Mouse (Mus musculus): ENCODE data around the gene Ncor2. TPM values are rescaled to one million over a fixed set of nuclear protein-coding genes. Genes with fewer than 3 reads are reported as not detected.
A peak's percentile ranks its signal among the peaks of the same experiment; 100 is the strongest.

Ncor2 gene
- polyA plus RNA-seq, 1 experiment from 2014 or later, result 36.5 TPM

GRCm38 (mm10) chr5:125139669-125140068 is 39.4 kb downstream of the Ncor2 start:
- 68% methylated on average over 5 of the region's 5 CpGs for WGBS
- peak overlapping the region; percentile 100 for H3K27ac ChIP-seq (ENCODE audit: low read depth)
- ATAC-seq (ENCODE audit: insufficient read depth), result no peak
- peaks cover 75% of the 10 kb centered on the region for H3K4me1 ChIP-seq (ENCODE audit: insufficient read depth)
- H3K4me3 ChIP-seq (ENCODE audit: low read depth, low read length), result peak overlapping the region; percentile 39
- no peaks in the 10 kb centered on the region for H3K9me3 ChIP-seq (ENCODE audit: low read depth, low read length)
- no peaks in the 10 kb centered on the region for H3K36me3 ChIP-seq (ENCODE audit: insufficient read depth)
- H3K4me2 ChIP-seq, result peak overlapping the region; percentile 85
- H3K9ac ChIP-seq, result peak overlapping the region; percentile 65; the same call in 1 of the 2 replicates
- DNase-seq, result peak; percentile 31
- H3K27me3 ChIP-seq (ENCODE audit: insufficient read depth, low read length), result no peaks in the 10 kb centered on the region
- TF ChIP-seq CTCF (IDR thresholded peaks at IDR 0.05; ENCODE audit: low read depth), result no peak

DNA sequence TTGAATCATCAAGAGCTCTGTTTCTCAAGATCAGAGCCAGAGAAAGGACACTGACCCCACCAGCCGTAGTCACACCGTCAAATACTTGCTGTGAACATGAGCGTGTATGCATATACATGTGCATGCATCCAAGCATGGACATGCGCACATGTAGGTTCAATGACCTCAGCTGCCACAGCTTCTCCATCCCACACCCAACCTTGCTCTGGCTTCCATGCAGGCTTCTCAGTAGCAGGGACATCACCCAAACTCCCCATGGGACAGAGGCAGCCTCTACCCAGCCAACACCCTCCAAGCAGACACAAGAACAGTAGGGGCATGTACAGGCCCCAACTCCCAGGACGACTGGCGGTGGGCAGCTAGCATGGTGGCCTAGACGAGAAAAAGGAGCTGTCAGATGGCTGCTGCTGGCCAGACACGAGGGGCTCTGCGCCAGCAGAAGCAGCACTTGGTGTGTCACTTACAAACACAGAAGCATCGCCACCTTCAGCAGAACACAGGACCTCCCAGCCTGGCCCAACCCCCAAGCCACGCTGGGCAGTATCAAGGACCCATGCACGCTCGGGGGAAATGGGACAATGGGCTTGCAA is 40.1 kb downstream of the Ncor2 start:
- whole genome bisulfite sequencing, result 70% methylated on average over 13 of the region's 13 CpGs
- Histone ChIP-seq H3K27ac (ENCODE audit: low read depth) (no peak overlapping the region), H3K4me2 (peak overlapping the region; percentile 85), H3K36me3 (ENCODE audit: insufficient read depth) (no peaks in the 10 kb centered on the region), H3K27me3 (ENCODE audit: insufficient read depth, low read length) (no peaks in the 10 kb centered on the region), H3K4me3 (ENCODE audit: low read depth, low read length) (no peak overlapping the region), H3K9ac (no peak overlapping the region), H3K9me3 (ENCODE audit: low read depth, low read length) (no peaks in the 10 kb centered on the region), H3K4me1 (ENCODE audit: insufficient read depth) (peaks cover 79% of the 10 kb centered on the region)
- DNase-seq (no peak), ATAC-seq (ENCODE audit: insufficient read depth) (no peak)
- TF ChIP-seq CTCF (IDR thresholded peaks at IDR 0.05; ENCODE audit: low read depth), result no peak

- TF ChIP-seq CTCF (IDR thresholded peaks at IDR 0.05; ENCODE audit: low read depth), result no peak
- Histone ChIP-seq H3K4me2 (no peak overlapping the region), H3K9ac (no peak overlapping the region), H3K4me3 (ENCODE audit: low read depth, low read length) (no peak overlapping the region), H3K27ac (ENCODE audit: low read depth) (0 out of 2 replicates have a peak overlapping the region, but pooled peaks have one; percentile 13), H3K27me3 (ENCODE audit: insufficient read depth, low read length) (no peaks in the 10 kb centered on the region), H3K9me3 (ENCODE audit: low read depth, low read length) (no peaks in the 10 kb centered on the region), H3K4me1 (ENCODE audit: insufficient read depth) (peaks cover 75% of the 10 kb centered on the region), H3K36me3 (ENCODE audit: insufficient read depth) (no peaks in the 10 kb centered on the region)
- 90% methylated on average over 18 of the region's 18 CpGs for WGBS
- DNase-seq, result no peak
- ATAC-seq (ENCODE audit: insufficient read depth), result no peak
These were observed 41.2 kb downstream of the Ncor2 start for GRCm38 (mm10) chr5:125137672-125138285.

DNA sequence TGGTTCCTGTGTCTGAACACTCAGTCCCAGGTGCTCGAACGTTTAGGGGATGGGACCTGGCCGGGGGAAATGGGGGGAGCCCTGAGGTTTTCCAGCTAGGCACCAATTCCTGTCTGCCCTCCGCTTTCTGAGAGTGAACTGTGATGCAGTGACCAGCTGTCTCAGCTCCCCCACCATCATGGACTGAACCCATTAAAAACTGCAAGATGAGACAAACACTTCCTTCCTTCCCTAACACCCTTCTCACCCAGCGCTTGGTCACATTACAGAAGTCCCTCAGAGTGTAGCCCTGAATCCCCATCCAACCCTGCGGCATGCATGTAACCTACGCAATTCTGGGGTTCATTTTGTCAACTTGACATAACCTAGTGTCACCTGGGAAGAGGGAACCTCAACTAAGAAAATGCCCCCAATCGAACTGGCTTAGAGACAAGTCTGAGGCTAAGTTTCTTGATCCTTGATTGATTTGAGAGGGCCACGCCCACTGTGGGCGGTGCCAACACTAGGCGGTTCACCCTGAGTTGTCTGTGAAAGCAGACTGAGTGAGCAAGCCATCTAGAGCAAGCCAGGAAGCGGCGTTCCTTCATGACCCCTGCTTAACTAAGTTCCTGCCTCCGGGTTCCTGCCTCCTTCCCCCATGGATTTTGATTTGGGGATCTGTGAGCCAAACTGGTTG is 41.9 kb downstream of the Ncor2 start:
- peak; percentile 64 for DNase-seq
- 28% methylated on average over 14 of the region's 14 CpGs for WGBS
- no peaks in the 10 kb centered on the region for H3K9me3 ChIP-seq (ENCODE audit: low read depth, low read length)
- no peak overlapping the region; the same call in 1 of the 2 replicates for H3K9ac ChIP-seq
- H3K4me1 ChIP-seq (ENCODE audit: insufficient read depth), result peaks cover 69% of the 10 kb centered on the region
- no peak overlapping the region for H3K4me3 ChIP-seq (ENCODE audit: low read depth, low read length)
- no peaks in the 10 kb centered on the region for H3K36me3 ChIP-seq (ENCODE audit: insufficient read depth)
- peak overlapping the region; percentile 37; the same call in 1 of the 2 replicates for H3K27ac ChIP-seq (ENCODE audit: low read depth)
- ATAC-seq (ENCODE audit: insufficient read depth), result no peak
- no peaks in the 10 kb centered on the region for H3K27me3 ChIP-seq (ENCODE audit: insufficient read depth, low read length)
- no peak overlapping the region for H3K4me2 ChIP-seq
- no peak for TF ChIP-seq CTCF (IDR thresholded peaks at IDR 0.05; ENCODE audit: low read depth)

DNA sequence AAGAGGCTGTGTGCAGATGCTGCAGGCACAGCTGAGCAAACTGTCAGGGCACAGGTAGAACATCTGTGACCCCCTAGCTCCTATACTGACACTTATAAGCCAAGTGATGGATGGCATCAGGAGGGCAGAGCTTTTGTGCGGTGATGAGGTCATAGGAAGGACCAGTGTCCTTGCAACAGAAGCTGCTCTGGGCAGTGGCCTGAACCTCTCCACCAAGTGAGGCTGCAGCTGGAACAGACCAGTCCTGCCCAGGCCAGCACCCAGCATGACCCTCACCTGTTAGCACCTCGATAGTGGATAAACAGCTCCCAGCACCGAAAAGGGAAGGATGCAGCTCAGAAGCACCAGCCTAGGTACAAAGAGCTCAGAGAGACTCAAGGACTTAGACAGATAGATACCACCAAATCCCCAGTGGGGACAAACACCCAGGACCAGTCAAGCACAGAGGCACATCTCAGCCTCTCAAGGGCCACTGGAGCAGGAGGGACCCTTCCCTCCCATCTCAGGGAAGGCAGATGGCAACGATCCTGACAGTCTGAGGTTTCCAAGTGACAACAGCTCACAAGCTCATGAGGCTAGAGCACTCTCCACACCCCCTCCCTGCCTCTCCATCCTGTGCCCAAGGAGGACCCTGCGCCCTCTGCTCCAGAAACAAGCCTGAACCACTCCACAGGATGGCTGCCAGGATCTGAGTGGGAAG is 42.6 kb downstream of the Ncor2 start:
- Histone ChIP-seq H3K36me3 (ENCODE audit: insufficient read depth) (no peaks in the 10 kb centered on the region), H3K4me1 (ENCODE audit: insufficient read depth) (peaks cover 62% of the 10 kb centered on the region), H3K9me3 (ENCODE audit: low read depth, low read length) (no peaks in the 10 kb centered on the region), H3K27ac (ENCODE audit: low read depth) (peak overlapping the region; percentile 37; the same call in 1 of the 2 replicates), H3K27me3 (ENCODE audit: insufficient read depth, low read length) (no peaks in the 10 kb centered on the region), H3K9ac (no peak overlapping the region; the same call in 1 of the 2 replicates), H3K4me3 (ENCODE audit: low read depth, low read length) (no peak overlapping the region), H3K4me2 (no peak overlapping the region)
- ATAC-seq (ENCODE audit: insufficient read depth), result no peak
- no peak for DNase-seq
- TF ChIP-seq CTCF (IDR thresholded peaks at IDR 0.05; ENCODE audit: low read depth), result no peak
- 47% methylated on average over 5 of the region's 5 CpGs for WGBS

- Histone ChIP-seq H3K9me3 (ENCODE audit: low read depth, low read length) (no peaks in the 10 kb centered on the region), H3K4me3 (ENCODE audit: low read depth, low read length) (no peak overlapping the region), H3K4me2 (peak overlapping the region; percentile 19; the same call in 1 of the 2 replicates), H3K27ac (ENCODE audit: low read depth) (peak overlapping the region; percentile 91), H3K9ac (peak overlapping the region; percentile 3; the same call in 1 of the 2 replicates), H3K27me3 (ENCODE audit: insufficient read depth, low read length) (no peaks in the 10 kb centered on the region), H3K4me1 (ENCODE audit: insufficient read depth) (peaks cover 50% of the 10 kb centered on the region), H3K36me3 (ENCODE audit: insufficient read depth) (no peaks in the 10 kb centered on the region)
- DNase-seq (peak; percentile 84), ATAC-seq (ENCODE audit: insufficient read depth) (peak; percentile 75)
- no peak for TF ChIP-seq CTCF (IDR thresholded peaks at IDR 0.05; ENCODE audit: low read depth)
- 25% methylated on average over 11 of the region's 11 CpGs for WGBS
These were observed 44.1 kb downstream of the Ncor2 start for GRCm38 (mm10) chr5:125134795-125135468.

All from lung, embryonic 14.5 days (tissue).